Mouse (Mus musculus) midbrain, embryonic 12.5 days (tissue): Measurements from ENCODE around the gene Ube2ql1. TPM values are rescaled to one million over a fixed set of nuclear protein-coding genes. Genes with fewer than 3 reads are reported as not detected.
A peak's percentile ranks its signal among the peaks of the same experiment; 100 is the strongest.

ENCODE experiments used
- ATAC-seq: fragments of 200-750 bp; cut with Nextera tagmentation; 2 replicates; pipeline ENCODE4 v1.8.0; 2017; ENCODE audit warnings: low read depth, moderate TSS enrichment, moderate library complexity; ENCODE audit not compliant: low FRiP score
- H3K27ac ChIP-seq: fragments of 300-500 bp; sonication (generic); replicated peaks from 2 replicates; pipeline ENCODE4 v1.5.1; 2016; ENCODE audit warnings: mild to moderate bottlenecking
- H3K27me3 ChIP-seq: fragments of 300-500 bp; sonication (generic); 2 replicates; pipeline ENCODE4 v1.6.1; 2016; ENCODE audit warnings: mild to moderate bottlenecking
- H3K36me3 ChIP-seq: fragments of 300-500 bp; sonication (generic); 2 replicates; pipeline ENCODE4 v1.6.1; 2016
- H3K4me1 ChIP-seq: fragments of 300-500 bp; sonication (generic); 2 replicates; pipeline ENCODE4 v1.6.1; 2016
- H3K4me2 ChIP-seq: fragments of 300-500 bp; sonication (generic); replicated peaks from 2 replicates; pipeline ENCODE4 v1.6.1; 2016; ENCODE audit warnings: mild to moderate bottlenecking, moderate library complexity
- H3K4me3 ChIP-seq: fragments of 300-500 bp; sonication (generic); 2 replicates; pipeline ENCODE4 v1.5.1; 2016; ENCODE audit warnings: mild to moderate bottlenecking
- H3K9ac ChIP-seq: fragments of 300-500 bp; sonication (generic); replicated peaks from 2 replicates; pipeline ENCODE4 v1.6.1; 2016; ENCODE audit warnings: mild to moderate bottlenecking, moderate library complexity
- H3K9me3 ChIP-seq: fragments of 300-500 bp; sonication (generic); 2 replicates; pipeline ENCODE4 v1.6.1; 2016; ENCODE audit warnings: mild to moderate bottlenecking
- whole genome bisulfite sequencing: fragments of 180-500 bp; shearing (Covaris S2); methylation state at CpG from one replicate; pipeline ENCODE4 v1.1.7; 2016; 5-methylcytosine and 5-hydroxymethylcytosine counted together
- polyA plus RNA-seq: library from polyadenylated mRNA; unstranded; fragments of >200 nt; fragmentation: Nextera tagmentation; extraction: Ambion mirVana; gene quantifications from 2 replicates; pipeline ENCODE4 v1.2.1, GENCODE M21; 2016

Ube2ql1 gene
- 7.7 and 9.6 TPM in 2 replicates for polyA plus RNA-seq

GRCm38 (mm10) chr13:69739759-69740135 lies at the start of gene Ube2ql1:
TSS of gene Ube2ql1 (minus strand) at chr13:69739889.
- peak within 1 kb of the TSS; percentile 82 for H3K9ac ChIP-seq

GRCm38 (mm10) chr13:69788704-69789103 lies 49.0 kb upstream of the Ube2ql1 start:
- Histone ChIP-seq H3K9ac (no peak overlapping the region), H3K4me2 (no peak overlapping the region), H3K27ac (no peak overlapping the region), H3K9me3 (no peaks in the 10 kb centered on the region), H3K27me3 (no peaks in the 10 kb centered on the region), H3K36me3 (no peaks in the 10 kb centered on the region), H3K4me1 (no peaks in the 10 kb centered on the region), H3K4me3 (no peak overlapping the region)
- WGBS = 85% methylated on average over 5 of the region's 5 CpGs
- ATAC-seq = no peak

More at GRCm38 (mm10) chr13:69739759-69740135, at the start of gene Ube2ql1:
- peak within 1 kb of the TSS; percentile 75 for H3K4me3 ChIP-seq
- no peaks in the 10 kb centered on the region for H3K9me3 ChIP-seq
- under 1% methylated on average over 41 of the region's 46 CpGs for WGBS
- peaks cover 21% of the 10 kb centered on the region for H3K4me1 ChIP-seq
- peak within 1 kb of the TSS; percentile 92 for H3K27ac ChIP-seq
- H3K4me2 ChIP-seq = peak within 1 kb of the TSS; percentile 89
- ATAC-seq = peak; percentile 93
- peaks cover 56% of the 10 kb centered on the region for H3K27me3 ChIP-seq
- no peaks in the 10 kb centered on the region for H3K36me3 ChIP-seq

- H3K4me3 ChIP-seq = no peak overlapping the region
- 90% methylated on average over 19 of the region's 19 CpGs for WGBS
- ATAC-seq = no peak
Observed at GRCm38 (mm10) chr13:69778221-69778620, 38.5 kb upstream of the Ube2ql1 start.

GRCm38 (mm10) chr13:69772358-69772757 lies 32.7 kb upstream of the Ube2ql1 start:
- 85% methylated on average over 4 of the region's 4 CpGs for WGBS
- ATAC-seq = no peak
- no peaks in the 10 kb centered on the region for H3K4me1 ChIP-seq

More at GRCm38 (mm10) chr13:69778221-69778620, 38.5 kb upstream of the Ube2ql1 start:
- Histone ChIP-seq H3K36me3 (no peaks in the 10 kb centered on the region), H3K4me1 (no peaks in the 10 kb centered on the region), H3K27me3 (no peaks in the 10 kb centered on the region), H3K4me2 (no peak overlapping the region), H3K27ac (no peak overlapping the region), H3K9ac (no peak overlapping the region), H3K9me3 (no peaks in the 10 kb centered on the region)

GRCm38 (mm10) chr13:69770538-69771456 lies 31.1 kb upstream of the Ube2ql1 start:
- ATAC-seq = no peak
- Histone ChIP-seq H3K27ac (no peak overlapping the region), H3K9me3 (no peaks in the 10 kb centered on the region), H3K4me1 (no peaks in the 10 kb centered on the region), H3K9ac (no peak overlapping the region), H3K27me3 (no peaks in the 10 kb centered on the region), H3K36me3 (no peaks in the 10 kb centered on the region), H3K4me2 (no peak overlapping the region), H3K4me3 (no peak overlapping the region)
- WGBS = 85% methylated on average over 12 of the region's 12 CpGs

More at GRCm38 (mm10) chr13:69772358-69772757, 32.7 kb upstream of the Ube2ql1 start:
- no peaks in the 10 kb centered on the region for H3K9me3 ChIP-seq
- H3K36me3 ChIP-seq = no peaks in the 10 kb centered on the region
- H3K4me3 ChIP-seq = no peak overlapping the region
- H3K27me3 ChIP-seq = no peaks in the 10 kb centered on the region
- no peak overlapping the region for H3K4me2 ChIP-seq
- no peak overlapping the region for H3K27ac ChIP-seq
- no peak overlapping the region for H3K9ac ChIP-seq

- Histone ChIP-seq H3K27ac (no peak overlapping the region), H3K36me3 (no peaks in the 10 kb centered on the region), H3K9ac (no peak overlapping the region), H3K4me2 (no peak overlapping the region), H3K4me3 (no peak overlapping the region), H3K9me3 (no peaks in the 10 kb centered on the region), H3K4me1 (no peaks in the 10 kb centered on the region), H3K27me3 (no peaks in the 10 kb centered on the region)
- no peak for ATAC-seq
- whole genome bisulfite sequencing = 85% methylated on average over 10 of the region's 10 CpGs
Observed at GRCm38 (mm10) chr13:69768152-69768551, 28.5 kb upstream of the Ube2ql1 start.

- H3K4me1 ChIP-seq = no peaks in the 10 kb centered on the region
- 80% methylated on average over 9 of the region's 9 CpGs for WGBS
- H3K36me3 ChIP-seq = no peaks in the 10 kb centered on the region
- no peak overlapping the region for H3K9ac ChIP-seq
- no peak overlapping the region for H3K27ac ChIP-seq
- no peak for ATAC-seq
- H3K27me3 ChIP-seq = no peaks in the 10 kb centered on the region
- H3K4me3 ChIP-seq = no peak overlapping the region
- H3K4me2 ChIP-seq = no peak overlapping the region
- H3K9me3 ChIP-seq = no peaks in the 10 kb centered on the region
Observed at GRCm38 (mm10) chr13:69764646-69765045, 25.0 kb upstream of the Ube2ql1 start.

- H3K4me3 ChIP-seq = no peak overlapping the region
- no peaks in the 10 kb centered on the region for H3K27me3 ChIP-seq
- no peak for ATAC-seq
- no peak overlapping the region for H3K27ac ChIP-seq
- H3K9me3 ChIP-seq = no peaks in the 10 kb centered on the region
- no peaks in the 10 kb centered on the region for H3K4me1 ChIP-seq
- H3K4me2 ChIP-seq = no peak overlapping the region
- 88% methylated on average over 10 of the region's 10 CpGs for WGBS
- H3K36me3 ChIP-seq = no peaks in the 10 kb centered on the region
- H3K9ac ChIP-seq = no peak overlapping the region
Observed at GRCm38 (mm10) chr13:69761393-69761792, 21.7 kb upstream of the Ube2ql1 start.

- Histone ChIP-seq H3K4me1 (no peaks in the 10 kb centered on the region), H3K9ac (no peak overlapping the region), H3K4me2 (no peak overlapping the region), H3K27ac (no peak overlapping the region), H3K9me3 (no peaks in the 10 kb centered on the region), H3K4me3 (no peak overlapping the region), H3K27me3 (no peaks in the 10 kb centered on the region), H3K36me3 (no peaks in the 10 kb centered on the region)
- 84% methylated on average over 6 of the region's 6 CpGs for WGBS
- no peak for ATAC-seq
Observed at GRCm38 (mm10) chr13:69758979-69759378, 19.3 kb upstream of the Ube2ql1 start.

- Histone ChIP-seq H3K4me1 (no peaks in the 10 kb centered on the region), H3K27ac (no peak overlapping the region), H3K27me3 (peaks cover 11% of the 10 kb centered on the region), H3K9ac (no peak overlapping the region), H3K4me3 (no peak overlapping the region), H3K36me3 (no peaks in the 10 kb centered on the region), H3K4me2 (no peak overlapping the region), H3K9me3 (no peaks in the 10 kb centered on the region)
- ATAC-seq = no peak
- WGBS = 79% methylated on average over 2 of the region's 2 CpGs
Observed at GRCm38 (mm10) chr13:69752875-69753274, 13.2 kb upstream of the Ube2ql1 start.

- peaks cover 11% of the 10 kb centered on the region for H3K27me3 ChIP-seq
- ATAC-seq = no peak
Observed at GRCm38 (mm10) chr13:69751510-69751909, 11.8 kb upstream of the Ube2ql1 start.

GRCm38 (mm10) chr13:69748756-69749155 lies 9.1 kb upstream of the Ube2ql1 start:
- 38% methylated on average over 4 of the region's 4 CpGs for WGBS
- Histone ChIP-seq H3K27me3 (peaks cover 11% of the 10 kb centered on the region), H3K9me3 (no peaks in the 10 kb centered on the region), H3K4me3 (no peak overlapping the region), H3K9ac (no peak overlapping the region), H3K27ac (no peak overlapping the region), H3K4me1 (no peaks in the 10 kb centered on the region), H3K36me3 (no peaks in the 10 kb centered on the region), H3K4me2 (no peak overlapping the region)
- no peak for ATAC-seq

More at GRCm38 (mm10) chr13:69751510-69751909, 11.8 kb upstream of the Ube2ql1 start:
- Histone ChIP-seq H3K36me3 (no peaks in the 10 kb centered on the region), H3K9ac (no peak overlapping the region), H3K4me2 (no peak overlapping the region), H3K9me3 (no peaks in the 10 kb centered on the region), H3K4me3 (no peak overlapping the region), H3K27ac (no peak overlapping the region), H3K4me1 (no peaks in the 10 kb centered on the region)
- WGBS = 96% methylated on average over 6 of the region's 6 CpGs
